Mouse (Mus musculus) heart, embryonic 10.5 days (tissue): Measurements from ENCODE around the gene Sco1. TPM values are rescaled to one million over a fixed set of nuclear protein-coding genes. Genes with fewer than 3 reads are reported as not detected.

Experiments used
- DNase-seq: peaks from one replicate; pipeline ENCODE4 v3.0.0-alpha.2; 2017; ENCODE audit warnings: low spot score
- H3K27ac ChIP-seq: fragments of 300-500 bp; sonication (generic); 2 replicates; pipeline ENCODE4 v1.5.1; 2016; ENCODE audit warnings: mild to moderate bottlenecking
- H3K27me3 ChIP-seq: fragments of 300-500 bp; sonication (generic); 2 replicates; pipeline ENCODE4 v1.6.1; 2016; ENCODE audit warnings: mild to moderate bottlenecking; ENCODE audit not compliant: poor library complexity, insufficient read depth, severe bottlenecking
- H3K36me3 ChIP-seq: fragments of 300-500 bp; sonication (generic); 2 replicates; pipeline ENCODE4 v1.6.1; 2016; ENCODE audit warnings: mild to moderate bottlenecking, moderate library complexity
- H3K4me1 ChIP-seq: fragments of 300-500 bp; sonication (generic); 2 replicates; pipeline ENCODE4 v1.6.1; 2016; ENCODE audit warnings: mild to moderate bottlenecking
- H3K4me3 ChIP-seq: fragments of 300-500 bp; sonication (generic); 2 replicates; pipeline ENCODE4 v1.5.1; 2016; ENCODE audit warnings: mild to moderate bottlenecking, moderate library complexity
- H3K9me3 ChIP-seq: fragments of 300-500 bp; sonication (generic); 2 replicates; pipeline ENCODE4 v1.6.1; 2016; ENCODE audit warnings: mild to moderate bottlenecking, moderate library complexity
- WGBS: fragments of 180-500 bp; shearing (Covaris S2); methylation state at CpG from one replicate; pipeline ENCODE4 v1.1.7; 2016; 5-methylcytosine and 5-hydroxymethylcytosine counted together
- polyA plus RNA-seq: library from polyadenylated mRNA; unstranded; fragments of >200 nt; fragmentation: Nextera tagmentation; extraction: Ambion mirVana; gene quantifications from 2 replicates; pipeline ENCODE4 v1.2.1, GENCODE M21; 2016

The Sco1 gene
- polyA plus RNA-seq, 1 experiment from 2014 or later: 21.7 TPM

DNA sequence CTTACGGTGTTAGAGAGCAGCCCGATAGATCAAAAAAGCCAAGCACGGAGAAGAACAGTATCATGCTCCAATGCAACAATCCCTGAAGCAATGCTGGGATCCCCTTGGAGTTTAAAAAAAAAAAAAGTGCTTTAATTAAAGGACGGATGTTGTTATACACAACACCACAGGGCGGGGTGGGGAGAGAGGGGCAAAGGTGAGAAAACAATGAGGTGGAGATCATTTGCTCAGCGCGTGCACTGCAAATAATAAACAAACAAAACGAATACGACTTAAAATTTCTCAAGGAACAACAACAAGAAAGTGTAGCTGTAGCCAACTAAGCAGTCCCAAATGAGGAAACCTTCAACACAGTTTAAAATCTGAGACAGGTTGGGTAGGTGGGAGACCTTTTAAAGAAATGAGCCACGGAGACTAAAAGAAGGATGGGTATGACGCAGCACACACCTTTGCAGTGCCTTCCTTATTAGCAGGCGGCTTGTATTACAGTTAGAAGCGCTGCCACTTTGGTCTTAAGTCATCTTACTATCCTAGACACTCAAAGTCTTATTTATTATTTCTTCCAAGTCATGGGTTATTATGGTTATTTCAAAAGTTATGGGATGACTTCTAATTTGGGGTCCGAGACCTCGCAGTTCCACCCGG lies 672 bp upstream of the Sco1 start:
- peak overlapping the region; percentile 98 for H3K4me3 ChIP-seq
- H3K4me1 ChIP-seq: peaks cover 17% of the 10 kb centered on the region
- peaks cover 36% of the 10 kb centered on the region for H3K36me3 ChIP-seq
- no peak for DNase-seq
- 9% methylated on average over 16 of the region's 16 CpGs for WGBS
- no peaks in the 10 kb centered on the region for H3K27me3 ChIP-seq
- no peaks in the 10 kb centered on the region for H3K9me3 ChIP-seq
- peak overlapping the region; percentile 95 for H3K27ac ChIP-seq

DNA sequence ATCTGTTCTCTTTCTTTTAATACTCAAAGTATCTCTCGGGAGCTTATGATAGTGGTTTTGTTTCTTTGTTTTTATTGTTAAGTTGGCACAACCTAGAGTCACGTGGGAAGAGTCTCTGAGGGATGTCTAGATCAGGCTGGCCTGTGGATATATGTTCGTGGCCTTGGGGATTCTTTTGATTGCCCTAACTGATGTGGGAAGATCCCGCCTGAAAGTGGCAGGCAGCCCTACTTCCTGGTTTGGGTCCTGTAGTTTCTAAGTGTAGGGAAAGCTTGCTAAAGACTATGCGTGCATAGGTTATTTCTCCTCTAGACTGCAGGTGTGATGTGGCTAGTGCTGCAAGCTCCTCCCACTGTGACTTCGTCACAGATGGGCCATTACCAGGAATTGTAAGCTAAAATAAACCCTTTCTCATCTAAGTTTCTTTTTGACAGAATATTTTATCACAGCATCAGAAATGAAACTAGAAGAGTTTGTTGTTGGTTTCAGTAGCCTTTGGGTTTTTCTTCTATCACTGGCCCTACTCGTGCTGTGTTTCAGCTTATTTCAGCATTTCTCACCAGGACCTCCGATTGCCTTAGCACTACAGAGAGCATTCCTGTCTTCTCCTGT lies 2.4 kb downstream of the Sco1 start:
- 87% methylated on average over 8 of the region's 8 CpGs for WGBS
- Histone ChIP-seq H3K36me3 (peaks cover 58% of the 10 kb centered on the region), H3K27ac (no peak overlapping the region)

DNA sequence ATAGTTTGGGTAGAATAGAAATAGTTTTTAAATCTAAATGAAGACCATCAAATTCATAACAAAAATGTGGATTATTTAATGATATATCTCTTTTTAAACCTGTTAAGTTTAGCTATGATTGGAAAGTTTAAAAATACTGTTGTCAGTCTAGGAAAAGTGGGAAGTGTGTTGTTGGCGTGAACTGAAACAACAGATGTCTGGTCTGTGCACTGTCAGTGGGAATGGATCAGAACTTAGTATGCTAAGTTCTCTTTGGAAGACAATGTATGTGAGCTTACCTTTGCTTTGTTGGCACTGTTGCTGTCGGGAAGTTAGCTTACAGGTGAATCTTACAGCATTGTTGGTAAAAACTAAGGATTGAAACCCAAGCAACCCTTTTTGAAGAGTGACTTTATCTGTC lies 8.8 kb downstream of the Sco1 start:
- H3K36me3 ChIP-seq: peaks cover 93% of the 10 kb centered on the region
- no peak overlapping the region for H3K4me3 ChIP-seq
- no peaks in the 10 kb centered on the region for H3K27me3 ChIP-seq
- no peak for DNase-seq
- WGBS: 87% methylated on average over 2 of the region's 2 CpGs
- no peak overlapping the region for H3K27ac ChIP-seq
- no peaks in the 10 kb centered on the region for H3K4me1 ChIP-seq
- no peaks in the 10 kb centered on the region for H3K9me3 ChIP-seq

More for the DNA sequence above, 2.4 kb downstream of the Sco1 start:
- no peak overlapping the region for H3K4me3 ChIP-seq
- DNase-seq: no peak
- no peaks in the 10 kb centered on the region for H3K27me3 ChIP-seq
- no peaks in the 10 kb centered on the region for H3K9me3 ChIP-seq
- H3K4me1 ChIP-seq: peaks cover 12% of the 10 kb centered on the region

DNA sequence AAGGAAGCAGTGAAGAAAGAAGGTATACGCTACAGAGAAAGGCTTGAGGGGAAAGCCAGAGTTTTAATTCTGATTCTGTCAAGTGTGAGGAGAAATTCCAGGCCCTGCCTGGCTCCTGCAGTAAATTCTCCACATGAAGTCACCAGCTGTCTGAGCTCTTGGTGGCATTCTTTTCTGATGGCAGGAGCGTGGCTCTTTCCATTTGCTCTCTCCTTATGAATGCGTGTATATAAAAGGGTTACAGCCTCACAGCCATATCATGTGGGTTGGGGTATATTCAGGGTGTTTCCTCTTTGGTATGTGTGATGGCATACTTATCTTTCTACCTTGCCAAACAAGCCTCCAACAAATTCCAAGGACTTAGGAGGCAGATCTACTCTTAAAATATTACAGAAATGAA lies 10.3 kb downstream of the Sco1 start:
- Histone ChIP-seq H3K27me3 (no peaks in the 10 kb centered on the region), H3K4me1 (no peaks in the 10 kb centered on the region), H3K9me3 (no peaks in the 10 kb centered on the region), H3K4me3 (no peak overlapping the region), H3K27ac (no peak overlapping the region), H3K36me3 (peaks cover 86% of the 10 kb centered on the region)
- WGBS: 91% methylated on average over 3 of the region's 3 CpGs
- no peak for DNase-seq

DNA sequence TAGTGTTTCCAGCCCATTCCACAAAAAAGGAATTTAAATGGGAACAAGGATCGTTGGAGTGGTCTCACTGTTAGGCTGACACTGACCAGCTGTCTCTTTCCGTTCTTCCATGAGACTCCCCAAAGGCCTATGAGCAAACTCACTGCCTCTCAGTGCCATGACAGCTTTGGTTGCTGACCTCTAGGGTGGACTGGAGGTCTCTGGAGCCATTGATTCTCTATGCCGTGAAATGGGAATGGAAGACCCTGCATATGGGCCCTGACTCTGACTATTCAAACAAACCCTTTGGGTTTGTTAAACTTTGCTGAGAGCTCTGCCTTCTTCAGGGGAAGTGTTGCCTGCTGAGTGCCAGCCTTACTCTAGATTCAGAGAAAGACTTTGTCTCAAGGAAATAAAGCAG lies 15.3 kb downstream of the Sco1 start:
- no peak overlapping the region for H3K27ac ChIP-seq
- DNase-seq: no peak
- peaks cover 42% of the 10 kb centered on the region for H3K36me3 ChIP-seq
- no peaks in the 10 kb centered on the region for H3K9me3 ChIP-seq
- WGBS: 86% methylated on average over 3 of the region's 3 CpGs
- no peaks in the 10 kb centered on the region for H3K27me3 ChIP-seq
- no peak overlapping the region for H3K4me3 ChIP-seq
- peaks cover 3% of the 10 kb centered on the region; the same call in 1 of the 2 replicates for H3K4me1 ChIP-seq

DNA sequence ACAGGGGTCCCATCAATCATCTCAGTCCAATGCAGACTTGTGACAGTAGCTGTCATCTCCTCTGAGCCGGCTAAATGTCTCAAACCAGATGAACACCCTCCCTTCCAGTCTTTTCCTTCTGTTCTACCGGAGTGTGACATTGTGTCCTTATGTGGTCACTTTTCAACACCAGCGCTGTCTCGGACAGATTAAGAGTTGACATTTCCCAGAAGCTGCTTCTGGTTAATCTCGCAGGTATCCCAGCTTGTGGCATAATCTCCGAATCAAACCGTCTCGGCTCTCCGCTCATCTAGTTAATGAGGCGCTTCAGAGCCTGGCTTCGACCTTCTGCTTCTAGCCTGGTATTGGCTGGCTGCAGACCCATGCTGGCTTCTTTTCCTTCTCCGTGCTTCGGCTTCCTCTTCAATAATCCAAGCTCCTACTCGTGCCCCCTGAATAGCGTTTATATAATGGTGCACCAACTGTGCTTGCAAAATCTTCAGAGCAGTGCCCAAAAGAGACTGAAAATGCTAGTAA lies 20.2 kb downstream of the Sco1 start:
- Histone ChIP-seq H3K27ac (no peak overlapping the region), H3K9me3 (no peaks in the 10 kb centered on the region), H3K4me3 (no peak overlapping the region), H3K4me1 (peaks cover 11% of the 10 kb centered on the region), H3K36me3 (peaks cover 2% of the 10 kb centered on the region; the same call in 1 of the 2 replicates), H3K27me3 (peaks cover 11% of the 10 kb centered on the region; the same call in 1 of the 2 replicates)
- WGBS: 52% methylated on average over 15 of the region's 15 CpGs
- DNase-seq: no peak

DNA sequence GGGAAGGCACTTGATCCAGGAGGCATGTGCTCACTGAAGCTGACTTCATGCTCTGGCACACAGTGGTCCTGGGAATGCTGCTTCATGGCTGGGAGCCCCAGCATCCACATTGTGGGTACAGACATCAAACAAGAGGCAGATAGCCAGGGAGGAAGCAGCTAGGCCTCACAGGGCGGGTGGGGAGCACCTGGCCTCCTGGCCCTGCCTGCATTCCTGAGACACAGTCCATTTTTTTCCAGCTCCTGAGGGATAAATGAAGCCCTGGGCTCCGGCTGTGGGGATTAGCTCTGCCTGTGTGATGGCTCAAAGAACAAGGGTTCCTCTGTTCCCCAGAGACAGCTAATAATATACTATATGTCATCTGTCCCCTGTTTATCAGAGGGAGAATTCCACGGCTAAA lies 22.6 kb downstream of the Sco1 start:
- peaks cover 11% of the 10 kb centered on the region for H3K4me1 ChIP-seq
- no peak overlapping the region for H3K4me3 ChIP-seq
- no peak overlapping the region for H3K27ac ChIP-seq
- H3K36me3 ChIP-seq: no peaks in the 10 kb centered on the region
- WGBS: 45% methylated on average over 3 of the region's 3 CpGs
- DNase-seq: no peak
- H3K27me3 ChIP-seq: peaks cover 19% of the 10 kb centered on the region; the same call in 1 of the 2 replicates
- H3K9me3 ChIP-seq: no peaks in the 10 kb centered on the region

DNA sequence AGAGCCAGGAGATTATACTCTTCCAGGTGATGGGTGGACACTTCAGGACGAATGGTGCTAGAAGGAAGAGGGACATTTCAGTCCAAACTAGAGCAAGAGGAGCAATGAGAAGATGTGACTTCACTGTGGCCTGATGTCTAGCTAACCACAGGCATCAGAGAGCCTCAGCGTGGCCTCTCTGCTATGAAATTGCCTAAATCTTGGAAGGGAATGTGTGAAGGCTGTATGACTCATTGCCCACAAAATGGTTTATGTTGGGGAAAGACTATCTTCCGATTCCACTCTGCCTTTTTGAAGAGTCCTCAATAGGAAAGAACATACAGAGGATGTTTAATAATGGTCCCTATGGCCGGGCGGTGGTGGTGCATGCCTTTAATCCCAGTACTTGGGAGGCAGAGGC lies 24.3 kb downstream of the Sco1 start:
- Histone ChIP-seq H3K36me3 (no peaks in the 10 kb centered on the region), H3K4me1 (peaks cover 23% of the 10 kb centered on the region), H3K27me3 (peaks cover 19% of the 10 kb centered on the region; the same call in 1 of the 2 replicates), H3K27ac (no peak overlapping the region), H3K4me3 (no peak overlapping the region), H3K9me3 (no peaks in the 10 kb centered on the region)
- DNase-seq: no peak
- WGBS: 90% methylated on average over 5 of the region's 5 CpGs

DNA sequence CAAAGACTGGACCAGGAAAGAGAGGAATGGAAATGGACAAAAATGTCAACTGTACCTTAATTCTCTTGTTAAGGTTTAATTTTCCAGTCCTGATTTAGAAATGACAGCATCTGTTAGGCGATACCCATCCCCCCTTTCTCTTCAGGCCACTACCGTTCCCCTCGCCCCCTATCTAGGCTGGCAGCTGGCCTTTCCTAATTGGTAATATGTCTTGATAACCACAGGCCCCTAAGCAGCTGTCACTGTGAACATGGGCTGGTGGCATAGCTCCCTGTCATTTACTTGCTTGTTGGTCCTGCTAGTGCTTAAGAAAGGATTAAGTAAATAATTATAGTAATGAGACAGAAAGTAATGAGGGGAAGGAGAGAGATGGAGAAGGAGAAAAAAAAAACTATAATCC lies 25.0 kb downstream of the Sco1 start:
- H3K27me3 ChIP-seq: peaks cover 24% of the 10 kb centered on the region; the same call in 1 of the 2 replicates
- H3K27ac ChIP-seq: no peak overlapping the region
- no peak for DNase-seq
- 50% methylated on average over 3 of the region's 3 CpGs for WGBS
- peaks cover 23% of the 10 kb centered on the region for H3K4me1 ChIP-seq
- no peaks in the 10 kb centered on the region for H3K9me3 ChIP-seq
- H3K36me3 ChIP-seq: no peaks in the 10 kb centered on the region
- no peak overlapping the region for H3K4me3 ChIP-seq

DNA sequence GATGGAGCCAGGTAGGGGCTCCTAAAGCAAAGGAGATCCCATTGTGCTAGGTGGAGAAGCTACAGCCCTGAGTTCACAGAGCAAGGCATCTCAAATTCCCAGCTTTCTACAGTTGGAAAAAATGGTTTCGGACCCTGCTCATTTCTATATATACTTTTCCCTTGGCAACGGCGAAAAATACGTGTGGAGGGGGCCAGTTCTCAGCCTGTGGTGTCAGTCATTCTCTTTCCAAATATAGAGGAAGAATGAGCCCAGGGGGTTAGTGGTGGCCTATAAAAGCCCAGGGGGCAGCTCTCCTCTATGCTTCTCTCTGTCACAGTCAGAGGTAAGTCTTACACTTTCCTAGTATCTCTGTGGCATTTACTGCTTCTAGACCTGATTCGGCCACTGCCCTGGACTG lies 25.5 kb downstream of the Sco1 start, which contains the start of gene Myh3:
Myh3 (plus strand) TSS at position 301 of the 400 bp plus-strand sequence.
- H3K9me3 ChIP-seq: no peaks in the 10 kb centered on the region
- 78% methylated on average over 5 of the region's 5 CpGs for WGBS
- peaks cover 29% of the 10 kb centered on the region; the same call in 1 of the 2 replicates for H3K27me3 ChIP-seq
- no peaks in the 10 kb centered on the region for H3K36me3 ChIP-seq
- H3K4me3 ChIP-seq: no peak within 1 kb of the TSS
- H3K27ac ChIP-seq: no peak within 1 kb of the TSS
- DNase-seq: no peak
- peaks cover 23% of the 10 kb centered on the region for H3K4me1 ChIP-seq

DNA sequence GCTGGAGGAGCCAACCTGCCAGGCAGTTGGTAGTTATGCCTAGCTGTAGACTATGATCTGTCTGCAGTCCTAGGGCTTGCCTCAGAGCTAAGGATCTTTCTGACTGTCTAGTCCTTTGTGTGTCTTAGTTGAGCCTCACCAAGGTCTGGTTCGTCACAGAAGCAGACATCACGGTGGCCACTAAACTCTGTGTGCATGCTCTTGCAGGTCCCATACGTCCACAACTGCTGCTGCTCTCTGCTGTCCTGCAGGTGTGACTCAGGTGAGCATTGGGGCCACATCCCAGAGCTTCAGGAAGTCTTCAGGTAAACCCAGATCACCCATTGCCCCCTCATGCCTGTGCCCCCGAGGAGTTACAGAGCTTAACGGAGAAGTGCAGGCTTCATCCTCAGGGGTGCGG lies 26.4 kb downstream of the Sco1 start:
- Histone ChIP-seq H3K27ac (no peak overlapping the region), H3K36me3 (no peaks in the 10 kb centered on the region), H3K27me3 (peaks cover 38% of the 10 kb centered on the region), H3K4me3 (no peak overlapping the region), H3K9me3 (no peaks in the 10 kb centered on the region), H3K4me1 (peaks cover 23% of the 10 kb centered on the region)
- WGBS: 85% methylated on average over 6 of the region's 6 CpGs
- no peak for DNase-seq

DNA sequence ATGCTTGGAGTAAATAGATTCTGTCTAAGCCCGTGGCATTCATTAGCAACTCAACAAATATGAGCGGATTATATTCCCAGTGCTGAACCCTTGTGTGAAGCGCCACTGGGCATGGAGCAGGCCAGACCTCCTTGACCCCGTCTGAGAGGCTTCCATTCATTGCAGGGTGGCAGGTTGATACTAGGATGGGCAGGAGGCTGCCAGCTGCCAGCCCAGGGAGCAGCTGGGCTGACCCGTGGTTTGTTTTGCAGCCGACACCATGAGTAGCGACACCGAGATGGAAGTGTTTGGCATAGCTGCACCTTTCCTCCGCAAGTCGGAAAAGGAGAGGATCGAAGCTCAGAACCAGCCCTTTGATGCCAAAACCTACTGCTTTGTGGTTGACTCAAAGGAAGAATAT lies 27.3 kb downstream of the Sco1 start:
- Histone ChIP-seq H3K4me1 (peaks cover 20% of the 10 kb centered on the region), H3K36me3 (no peaks in the 10 kb centered on the region), H3K4me3 (no peak overlapping the region), H3K9me3 (no peaks in the 10 kb centered on the region), H3K27me3 (peaks cover 47% of the 10 kb centered on the region), H3K27ac (no peak overlapping the region)
- WGBS: 75% methylated on average over 11 of the region's 11 CpGs
- no peak for DNase-seq

DNA sequence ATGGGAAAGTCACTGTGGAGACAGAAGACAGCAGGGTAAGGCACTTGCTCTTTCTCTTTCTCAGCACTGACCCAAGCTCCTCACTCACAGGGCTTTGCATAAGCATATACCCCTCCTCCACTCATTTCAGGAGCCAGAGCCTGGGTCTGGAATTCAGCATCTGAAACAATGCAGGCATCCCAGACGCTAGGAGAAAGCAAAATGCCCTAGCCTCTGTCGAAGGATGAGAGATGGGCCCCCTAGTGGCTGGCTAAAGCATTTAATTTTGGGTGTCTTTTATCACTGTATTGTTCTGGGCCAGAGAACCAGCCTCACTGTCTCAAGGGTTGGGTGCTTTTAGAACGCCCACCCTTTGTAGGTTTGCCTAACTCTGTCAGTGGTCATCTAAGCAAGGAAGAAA lies 27.7 kb downstream of the Sco1 start:
- peaks cover 16% of the 10 kb centered on the region for H3K4me1 ChIP-seq
- DNase-seq: no peak
- WGBS: 1% methylated on average over 3 of the region's 3 CpGs
- no peak overlapping the region for H3K27ac ChIP-seq
- H3K36me3 ChIP-seq: no peaks in the 10 kb centered on the region
- peaks cover 51% of the 10 kb centered on the region for H3K27me3 ChIP-seq
- H3K9me3 ChIP-seq: no peaks in the 10 kb centered on the region
- H3K4me3 ChIP-seq: no peak overlapping the region
